Comparison of ENCODE assay signal across 19 mouse cellular contexts in the genomic region with DNA sequence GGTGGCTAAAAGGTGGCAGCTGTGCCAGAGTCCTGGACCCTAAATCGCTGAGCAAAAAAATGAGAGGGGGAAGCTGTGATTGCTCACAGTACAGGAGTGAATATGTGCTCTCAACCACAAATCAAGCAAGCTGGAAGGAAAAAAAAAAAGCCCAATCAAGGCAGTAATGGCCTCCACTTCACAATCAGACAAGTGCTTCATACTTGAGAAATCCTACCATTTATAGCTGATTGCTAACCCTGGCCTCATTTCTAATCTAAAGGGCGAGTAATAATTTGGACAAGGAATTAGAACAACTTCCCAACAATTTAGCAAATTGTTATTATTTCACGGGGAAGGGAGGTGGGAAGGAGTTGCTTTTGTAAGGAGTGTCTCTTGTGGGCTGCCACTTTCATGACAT. TPM values are rescaled to one million over a fixed set of nuclear protein-coding genes. Genes with fewer than 3 reads are reported as not detected.
A peak's percentile ranks its signal among the peaks of the same experiment; 100 is the strongest.
DNase-seq lines count a peak whose midpoint lies in the region; ATAC-seq and TF ChIP-seq lines count a peak whose summit lies in the region.
"Had no signal": no experiment of that assay in that cellular context is flagged by ENCODE, and none has a peak within 500 bp of the region (broad histone marks: within the 10 kb centered on the region; RNA-seq: fewer than 3 reads in every experiment).

No protein-coding gene starts in this region.

- no peak overlapping the region for H3K27ac ChIP-seq in forebrain, embryonic 13.5 days
- H3K27ac ChIP-seq in forebrain, embryonic 10.5 days, result no peak overlapping the region
- no peak overlapping the region for H3K27ac ChIP-seq in forebrain, postnatal 0 days (ENCODE audit: low read depth, low read length)
- no peak overlapping the region for H3K27ac ChIP-seq in forebrain, embryonic 12.5 days
- no peak overlapping the region for H3K27ac ChIP-seq in midbrain, embryonic 11.5 days (ENCODE audit: low read depth, low read length)
- H3K27ac ChIP-seq in midbrain, embryonic 16.5 days (ENCODE audit: low read length), result no peak overlapping the region
- H3K27ac ChIP-seq: embryonic facial prominence, embryonic 12.5 days; embryonic facial prominence, embryonic 15.5 days had no signal

- no peak for DNase-seq in forebrain, embryonic 10.5 days (ENCODE audit: extremely low spot score, low spot score)
- DNase-seq in forebrain, postnatal 0 days, result no peak
- DNase-seq in midbrain, embryonic 11.5 days (ENCODE audit: low spot score, missing footprints), result peak; percentile 69
- DNase-seq in cerebellum, adult 8-10 months, result no peak
- DNase-seq: adrenal gland, adult 2 months; adrenal gland, postnatal 10 days; adrenal gland, postnatal 25 days; cerebellum, adult 11-12 months; cerebellum, adult 2 months; cerebellum, adult 9-11 months; cerebellum, postnatal 14 days; cerebellum, postnatal 36 days; embryo, embryonic 11 days had no signal

- peaks cover 10% of the 10 kb centered on the region; the same call in 1 of the 2 replicates for H3K27me3 ChIP-seq in forebrain, embryonic 13.5 days
- peaks cover 35% of the 10 kb centered on the region for H3K27me3 ChIP-seq in forebrain, embryonic 10.5 days (ENCODE audit: poor library complexity, severe bottlenecking)
- no peaks in the 10 kb centered on the region for H3K27me3 ChIP-seq in forebrain, postnatal 0 days (ENCODE audit: insufficient read depth, low read length)
- H3K27me3 ChIP-seq in forebrain, embryonic 12.5 days, result peaks cover 5% of the 10 kb centered on the region
- H3K27me3 ChIP-seq in midbrain, embryonic 11.5 days (ENCODE audit: control insufficient read depth, insufficient read depth, low read length), result no peaks in the 10 kb centered on the region
- H3K27me3 ChIP-seq in midbrain, embryonic 16.5 days (ENCODE audit: control insufficient read depth, insufficient read depth, low read depth, low read length), result peaks cover 5% of the 10 kb centered on the region

- H3K36me3 ChIP-seq in forebrain, embryonic 13.5 days (ENCODE audit: poor library complexity, severe bottlenecking), result no peaks in the 10 kb centered on the region
- no peaks in the 10 kb centered on the region for H3K36me3 ChIP-seq in forebrain, embryonic 10.5 days (replicated peaks)
- no peaks in the 10 kb centered on the region for H3K36me3 ChIP-seq in forebrain, postnatal 0 days (ENCODE audit: insufficient read depth)
- H3K36me3 ChIP-seq in forebrain, embryonic 12.5 days (replicated peaks), result no peaks in the 10 kb centered on the region
- no peaks in the 10 kb centered on the region for H3K36me3 ChIP-seq in midbrain, embryonic 11.5 days (ENCODE audit: control insufficient read depth, insufficient read depth, low read length)
- H3K36me3 ChIP-seq in midbrain, embryonic 16.5 days (ENCODE audit: control insufficient read depth, insufficient read depth, low read length), result no peaks in the 10 kb centered on the region
- H3K36me3 ChIP-seq: embryonic facial prominence, embryonic 12.5 days; embryonic facial prominence, embryonic 15.5 days had no signal

- no peak overlapping the region for H3K4me2 ChIP-seq in forebrain, embryonic 13.5 days
- H3K4me2 ChIP-seq in forebrain, postnatal 0 days (ENCODE audit: low read depth), result no peak overlapping the region
- H3K4me2 ChIP-seq in forebrain, embryonic 12.5 days, result no peak overlapping the region
- no peak overlapping the region for H3K4me2 ChIP-seq in midbrain, embryonic 11.5 days
- no peak overlapping the region for H3K4me2 ChIP-seq in midbrain, embryonic 16.5 days (ENCODE audit: low read length)
- H3K4me2 ChIP-seq: embryonic facial prominence, embryonic 12.5 days; embryonic facial prominence, embryonic 15.5 days had no signal

- peak; percentile 19; the same call in 1 of the 2 replicates for ATAC-seq in forebrain, embryonic 13.5 days
- peak; percentile 43; the same call in 1 of the 2 replicates for ATAC-seq in forebrain, postnatal 0 days
- ATAC-seq in forebrain, embryonic 12.5 days (ENCODE audit: low FRiP score), result no peak
- no peak for ATAC-seq in midbrain, embryonic 11.5 days (ENCODE audit: low FRiP score)
- no peak for ATAC-seq in midbrain, embryonic 16.5 days

- H3K9ac ChIP-seq in forebrain, embryonic 13.5 days, result no peak overlapping the region
- no peak overlapping the region for H3K9ac ChIP-seq in forebrain, postnatal 0 days
- no peak overlapping the region for H3K9ac ChIP-seq in forebrain, embryonic 12.5 days
- no peak overlapping the region for H3K9ac ChIP-seq in midbrain, embryonic 11.5 days (ENCODE audit: low read length)
- H3K9ac ChIP-seq in midbrain, embryonic 16.5 days (ENCODE audit: low read depth, low read length), result no peak overlapping the region
- H3K9ac ChIP-seq: embryonic facial prominence, embryonic 12.5 days; embryonic facial prominence, embryonic 15.5 days had no signal

- WGBS in forebrain, embryonic 13.5 days, result 69% methylated on average over 3 of the region's 3 CpGs
- WGBS in forebrain, embryonic 10.5 days, result 72% methylated on average over 3 of the region's 3 CpGs
- WGBS in forebrain, postnatal 0 days, result 73% methylated on average over 3 of the region's 3 CpGs
- 65% methylated on average over 3 of the region's 3 CpGs for WGBS in forebrain, embryonic 12.5 days
- 79% methylated on average over 3 of the region's 3 CpGs for WGBS in midbrain, embryonic 11.5 days
- WGBS in midbrain, embryonic 16.5 days, result 75% methylated on average over 3 of the region's 3 CpGs

- no peak for TF ChIP-seq CTCF in forebrain, postnatal 0 days (IDR thresholded peaks at IDR 0.05; ENCODE audit: low read depth)

- H3K4me3 ChIP-seq in forebrain, embryonic 13.5 days, result no peak overlapping the region
- H3K4me3 ChIP-seq in forebrain, embryonic 10.5 days, result no peak overlapping the region
- no peak overlapping the region for H3K4me3 ChIP-seq in forebrain, postnatal 0 days (ENCODE audit: low read depth, low read length)
- H3K4me3 ChIP-seq in forebrain, embryonic 12.5 days (replicated peaks), result no peak overlapping the region
- no peak overlapping the region for H3K4me3 ChIP-seq in midbrain, embryonic 11.5 days (ENCODE audit: low read depth, low read length)
- no peak overlapping the region for H3K4me3 ChIP-seq in midbrain, embryonic 16.5 days (ENCODE audit: low read depth, low read length)
- H3K4me3 ChIP-seq: embryonic facial prominence, embryonic 12.5 days; embryonic facial prominence, embryonic 15.5 days; erythroblast, embryonic 14.5 days had no signal

- no peaks in the 10 kb centered on the region for H3K9me3 ChIP-seq in forebrain, embryonic 13.5 days (replicated peaks)
- H3K9me3 ChIP-seq in forebrain, embryonic 10.5 days, result no peaks in the 10 kb centered on the region
- H3K9me3 ChIP-seq in forebrain, postnatal 0 days (ENCODE audit: low read length), result no peaks in the 10 kb centered on the region
- H3K9me3 ChIP-seq in forebrain, embryonic 12.5 days, result no peaks in the 10 kb centered on the region
- H3K9me3 ChIP-seq in midbrain, embryonic 11.5 days (ENCODE audit: control insufficient read depth, low read length), result no peaks in the 10 kb centered on the region
- no peaks in the 10 kb centered on the region for H3K9me3 ChIP-seq in midbrain, embryonic 16.5 days (replicated peaks; ENCODE audit: control insufficient read depth, low read length, poor library complexity, severe bottlenecking)
- H3K9me3 ChIP-seq: embryonic facial prominence, embryonic 12.5 days; embryonic facial prominence, embryonic 15.5 days had no signal

- peaks cover 6% of the 10 kb centered on the region; the same call in 1 of the 2 replicates for H3K4me1 ChIP-seq in forebrain, embryonic 13.5 days
- H3K4me1 ChIP-seq in forebrain, embryonic 10.5 days, result peaks cover 7% of the 10 kb centered on the region
- no peaks in the 10 kb centered on the region for H3K4me1 ChIP-seq in forebrain, postnatal 0 days (ENCODE audit: insufficient read depth)
- H3K4me1 ChIP-seq in forebrain, embryonic 12.5 days, result peaks cover 5% of the 10 kb centered on the region
- H3K4me1 ChIP-seq in midbrain, embryonic 11.5 days (ENCODE audit: control insufficient read depth, insufficient read depth, low read length), result no peaks in the 10 kb centered on the region
- peaks cover 3% of the 10 kb centered on the region; the same call in 1 of the 2 replicates for H3K4me1 ChIP-seq in midbrain, embryonic 16.5 days (ENCODE audit: control insufficient read depth, insufficient read depth, low read length)
- H3K4me1 ChIP-seq: embryonic facial prominence, embryonic 12.5 days had no signal

RNA-seq across cellular contexts. Expression of gene Cryz, which starts 31.1 kb away (rescaled TPM):
- 11.5 and 14.3 TPM in 2 replicates for polyA plus RNA-seq in forebrain, embryonic 13.5 days (2015; fragmentation: Nextera tagmentation; extraction: Ambion mirVana)
- polyA plus RNA-seq in forebrain, embryonic 10.5 days (2016; fragmentation: Nextera tagmentation; extraction: Ambion mirVana), result 23.8 and 24.2 TPM in 2 replicates
- 11.6 and 15.0 TPM in 2 replicates for total RNA-seq in forebrain, postnatal 0 days (2014; rRNA removed)
- 11.5 and 13.9 TPM in 2 replicates for polyA plus RNA-seq in forebrain, postnatal 0 days (2015; fragmentation: Nextera tagmentation; extraction: Ambion mirVana)
- polyA plus RNA-seq in forebrain, embryonic 12.5 days (2016; fragmentation: Nextera tagmentation; extraction: Ambion mirVana), result 16.4 and 16.8 TPM in 2 replicates
- polyA plus RNA-seq in midbrain, embryonic 11.5 days (2014; fragmentation: Nextera tagmentation; extraction: Ambion mirVana), result 18.6 and 21.2 TPM in 2 replicates
- 10.6 and 12.9 TPM in 2 replicates for polyA plus RNA-seq in midbrain, embryonic 16.5 days (2015; fragmentation: Nextera tagmentation; extraction: Ambion mirVana)

RNA-seq across cellular contexts. Expression of gene Tyw3, which starts 31.5 kb away (rescaled TPM):
- polyA plus RNA-seq in forebrain, embryonic 13.5 days (2015; fragmentation: Nextera tagmentation; extraction: Ambion mirVana), result 13.3 and 14.1 TPM in 2 replicates
- 17.8 and 18.1 TPM in 2 replicates for polyA plus RNA-seq in forebrain, embryonic 10.5 days (2016; fragmentation: Nextera tagmentation; extraction: Ambion mirVana)
- 13.8 and 13.9 TPM in 2 replicates for total RNA-seq in forebrain, postnatal 0 days (2014; rRNA removed)
- polyA plus RNA-seq in forebrain, postnatal 0 days (2015; fragmentation: Nextera tagmentation; extraction: Ambion mirVana), result 8.1 and 8.5 TPM in 2 replicates
- 14.7 and 18.9 TPM in 2 replicates for polyA plus RNA-seq in forebrain, embryonic 12.5 days (2016; fragmentation: Nextera tagmentation; extraction: Ambion mirVana)
- polyA plus RNA-seq in midbrain, embryonic 11.5 days (2014; fragmentation: Nextera tagmentation; extraction: Ambion mirVana), result 18.4 and 19.0 TPM in 2 replicates
- 12.1 and 13.4 TPM in 2 replicates for polyA plus RNA-seq in midbrain, embryonic 16.5 days (2015; fragmentation: Nextera tagmentation; extraction: Ambion mirVana)

Comparison
In these comparisons a context has a peak if more than half of its experiments do, and no peak if none do; other contexts are left out.
1. ATAC-seq: peak in forebrain, embryonic 13.5 days (single experiment) and forebrain, postnatal 0 days (single experiment); none in forebrain, embryonic 12.5 days (single experiment), midbrain, embryonic 11.5 days (single experiment) and midbrain, embryonic 16.5 days (single experiment).